ENCODE assay signal across 32 mouse cellular contexts in the genomic region with DNA sequence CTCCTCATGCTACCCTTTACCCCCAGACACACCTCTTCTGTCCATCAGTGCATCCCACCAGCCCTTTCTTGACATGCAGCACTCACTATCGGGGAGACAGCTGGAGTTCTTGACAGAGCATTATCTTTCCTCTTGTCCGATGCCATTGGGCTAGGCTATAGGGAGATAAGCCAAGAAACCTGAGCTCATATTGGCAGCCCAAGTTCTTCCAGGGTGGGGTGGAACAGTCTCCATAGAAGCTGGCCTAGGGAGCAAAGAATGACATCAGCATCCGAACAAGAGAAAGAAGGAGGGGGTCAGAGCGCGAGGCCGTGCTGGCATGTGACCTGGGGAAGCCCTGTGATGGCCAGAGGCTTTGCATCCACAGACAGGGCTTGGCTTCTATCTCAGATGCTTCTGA. TPM values are rescaled to one million over a fixed set of nuclear protein-coding genes. Genes with fewer than 3 reads are reported as not detected.
DNase-seq lines count a peak whose midpoint lies in the region; ATAC-seq lines count a peak whose summit lies in the region.
"Had no signal": no experiment of that assay in that cellular context is flagged by ENCODE, and none has a peak within 500 bp of the region (broad histone marks: within the 10 kb centered on the region; RNA-seq: fewer than 3 reads in every experiment).

No protein-coding gene starts in this region.

- H3K36me3 ChIP-seq in heart, embryonic 12.5 days, result no peaks in the 10 kb centered on the region
- H3K36me3 ChIP-seq: embryonic facial prominence, embryonic 13.5 days; forebrain, embryonic 10.5 days; midbrain, embryonic 10.5 days; midbrain, embryonic 15.5 days; neural tube, embryonic 15.5 days; stomach, embryonic 15.5 days had no signal

- peak; percentile 26 to 27 for DNase-seq in heart, adult 9 months (ENCODE audit: low spot score in 2 of 2)
- peak; percentile 51 for DNase-seq in gastrocnemius, adult 18-20 months (ENCODE audit: low spot score)
- peak; percentile 24 for DNase-seq in gastrocnemius, postnatal 10 days
- peak; percentile 16 for DNase-seq in heart, postnatal 25 days (ENCODE audit: low spot score)
- DNase-seq in thymus, postnatal 10 days (ENCODE audit: low spot score in 2 of 2), result no peak
- DNase-seq in embryo, embryonic 9.5 days (ENCODE audit: extremely low spot score), result no peak
- no peak for DNase-seq in left cerebral cortex, postnatal 25 days (ENCODE audit: low spot score in 2 of 2)
- DNase-seq: adrenal gland, postnatal 25 days; cerebellum, adult 11-12 months; cerebellum, postnatal 10 days; kidney, adult 9 months; kidney, postnatal 10 days; layer of hippocampus, postnatal 36 days; liver; lung, adult 2 months; lung, postnatal 14 days; retina, postnatal 1 day; right cerebral cortex, postnatal 14 days; thymus, postnatal 36 days had no signal

- intact Hi-C loops in heart, postnatal 25 days (cut with DNase I), result no loop called here
- intact Hi-C loops in left cerebral cortex, postnatal 25 days (cut with DNase I), result no loop called here

- no peak overlapping the region for H3K27ac ChIP-seq in heart, embryonic 12.5 days (ENCODE audit: poor library complexity, severe bottlenecking)
- H3K27ac ChIP-seq: embryonic facial prominence, embryonic 13.5 days; forebrain, embryonic 10.5 days; hindbrain, embryonic 14.5 days; liver, embryonic 14.5 days; midbrain, embryonic 10.5 days; midbrain, embryonic 15.5 days; neural tube, embryonic 15.5 days; stomach, embryonic 15.5 days had no signal

- no peak overlapping the region for H3K4me2 ChIP-seq in heart, embryonic 12.5 days
- H3K4me2 ChIP-seq: embryonic facial prominence, embryonic 13.5 days; hindbrain, embryonic 14.5 days; midbrain, embryonic 15.5 days; neural tube, embryonic 15.5 days; stomach, embryonic 15.5 days had no signal

- no peak overlapping the region for H3K4me3 ChIP-seq in heart, embryonic 12.5 days
- H3K4me3 ChIP-seq: embryonic facial prominence, embryonic 13.5 days; forebrain, embryonic 10.5 days; midbrain, embryonic 10.5 days; midbrain, embryonic 15.5 days; neural tube, embryonic 15.5 days; stomach, embryonic 15.5 days had no signal

- WGBS in heart, embryonic 12.5 days, result 67% methylated on average over 6 of the region's 6 CpGs

- no peak overlapping the region for H3K9ac ChIP-seq in heart, embryonic 12.5 days
- H3K9ac ChIP-seq: embryonic facial prominence, embryonic 13.5 days; hindbrain, embryonic 14.5 days; liver, embryonic 14.5 days; midbrain, embryonic 15.5 days; neural tube, embryonic 15.5 days; stomach, embryonic 15.5 days had no signal

- no peaks in the 10 kb centered on the region for H3K9me3 ChIP-seq in heart, embryonic 12.5 days (replicated peaks)
- H3K9me3 ChIP-seq: embryonic facial prominence, embryonic 13.5 days; forebrain, embryonic 10.5 days; midbrain, embryonic 10.5 days; midbrain, embryonic 15.5 days; neural tube, embryonic 15.5 days; stomach, embryonic 15.5 days had no signal

- no peaks in the 10 kb centered on the region for H3K27me3 ChIP-seq in heart, embryonic 12.5 days (replicated peaks)
- H3K27me3 ChIP-seq: embryonic facial prominence, embryonic 13.5 days; midbrain, embryonic 15.5 days; neural tube, embryonic 15.5 days; stomach, embryonic 15.5 days had no signal

- ATAC-seq in heart, embryonic 12.5 days (ENCODE audit: insufficient number of reproducible peaks, low FRiP score), result no peak
- ATAC-seq: CD4-positive, CD25-positive, alpha-beta regulatory T cell, adult 4 months; forebrain, embryonic 16.5 days; intestine, postnatal 0 days; midbrain, embryonic 15.5 days had no signal

- H3K4me1 ChIP-seq in heart, embryonic 12.5 days (replicated peaks), result 0 out of 2 replicates have a peak, but pooled peaks cover under 1% of the 10 kb centered on the region
- H3K4me1 ChIP-seq: embryonic facial prominence, embryonic 13.5 days; forebrain, embryonic 10.5 days; midbrain, embryonic 10.5 days; midbrain, embryonic 15.5 days; neural tube, embryonic 15.5 days; stomach, embryonic 15.5 days had no signal

RNA-seq across cellular contexts. Expression of gene Ankrd55, which starts 9.5 kb away (rescaled TPM):
- 0.15 and 0.36 TPM in 2 replicates for polyA plus RNA-seq in heart, embryonic 12.5 days (2016; fragmentation: Nextera tagmentation; extraction: Ambion mirVana)
- under 1 TPM; 0.18 to 0.19 TPM for total RNA-seq in gastrocnemius, adult 18-20 months (2021)
- total RNA-seq in gastrocnemius, postnatal 10 days (2021), result not detected
- under 1 TPM; 0.25 to 0.34 TPM for total RNA-seq in heart, postnatal 25 days (2021)
- total RNA-seq in left cerebral cortex, postnatal 25 days (2021), result 1 to 10 TPM; 3.2 to 3.8 TPM
- total RNA-seq: megakaryocyte progenitor cell, adult 5-6 weeks had no signal

Comparison
In these comparisons a context has a peak if more than half of its experiments do, and no peak if none do; other contexts are left out.
1. DNase-seq: peak in heart, adult 9 months (2 of 2), gastrocnemius, adult 18-20 months (single experiment), gastrocnemius, postnatal 10 days (single experiment) and heart, postnatal 25 days (single experiment); none in thymus, postnatal 10 days (0 of 2), embryo, embryonic 9.5 days (single experiment) and left cerebral cortex, postnatal 25 days (0 of 2).